Mouse (Mus musculus) kidney, postnatal 14 days (tissue): ENCODE measurements at regions not wholly inside any gene's neighbourhood (a gene's known extent, or its start where the extent isn't known, plus 50 kb on each side); places are given as distances from the start of the nearest gene placed in this dataset.

Source experiments
- DNase-seq: peaks from one replicate; pipeline ENCODE4 v3.0.0; 2022; ENCODE audit warnings: mixed read lengths

DNA sequence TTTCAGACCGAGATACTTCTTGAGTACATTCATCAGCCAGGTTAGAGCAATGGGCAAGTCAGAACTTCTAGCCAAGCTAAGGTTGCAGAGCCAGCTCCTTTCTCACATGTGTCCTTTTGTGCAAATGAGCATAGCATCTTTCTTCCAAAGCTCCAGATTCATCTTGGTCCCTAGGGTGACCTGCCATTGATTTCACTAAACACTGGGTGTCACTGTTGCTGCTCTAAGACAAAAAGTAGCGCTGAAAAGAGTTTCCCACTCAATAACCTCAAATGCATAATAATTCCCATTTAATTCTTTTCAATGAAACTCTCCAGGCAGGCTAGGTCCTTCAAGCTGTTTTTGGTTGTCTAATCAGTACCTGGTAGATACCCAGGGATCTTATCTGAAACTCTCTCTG lies 688.6 kb upstream of the BB014433 start:
- DNase-seq = no peak

GRCm38 (mm10) chr8:15731324-15731723 lies 685.4 kb upstream of the BB014433 start:
- DNase-seq = no peak

DNA sequence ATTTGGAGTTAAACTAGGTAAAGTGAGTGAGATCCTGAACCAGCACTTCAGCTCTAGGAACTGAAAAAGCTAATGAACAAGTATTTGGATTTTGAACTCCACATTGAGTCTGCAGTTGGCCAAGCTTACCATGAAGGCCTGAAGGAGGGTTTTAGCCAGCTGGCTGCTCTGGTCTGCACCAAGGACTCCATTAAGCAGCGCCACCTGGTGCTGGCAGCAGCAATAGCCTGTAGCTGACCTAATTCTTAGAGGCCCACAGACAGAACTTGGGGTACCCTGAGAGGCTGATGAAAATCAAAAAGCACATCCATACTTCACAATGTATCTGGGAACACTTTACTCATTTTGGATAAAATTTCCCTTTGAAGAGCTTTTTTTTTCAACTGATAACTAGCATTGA lies 683.2 kb upstream of the BB014433 start:
- peak; percentile 57 for DNase-seq

DNA sequence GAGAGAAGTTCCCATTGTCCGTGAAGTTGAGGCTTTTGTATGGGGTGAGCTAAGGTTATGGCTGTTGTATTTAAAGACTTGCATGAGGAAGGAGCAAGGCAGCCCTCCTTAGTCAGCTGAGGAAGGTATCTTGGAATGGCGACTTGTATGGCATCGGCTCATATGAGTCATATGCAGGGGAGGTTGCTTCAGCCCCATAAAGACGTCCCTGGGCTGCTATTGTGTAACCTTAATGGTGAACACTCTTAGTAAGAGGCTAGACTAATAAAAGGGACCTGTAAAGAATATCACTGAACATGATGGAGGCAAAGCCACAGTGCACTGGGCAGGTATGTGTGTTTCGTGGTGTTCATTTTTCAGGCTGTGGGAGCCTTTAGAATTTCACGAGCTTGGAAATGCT lies 680.4 kb upstream of the BB014433 start:
- no peak for DNase-seq
